Mouse (Mus musculus): ENCODE measurements around the gene Mbnl2. TPM values are rescaled to one million over a fixed set of nuclear protein-coding genes. Genes with fewer than 3 reads are reported as not detected.

Gene Mbnl2
- polyA plus RNA-seq, 1 experiment from 2014 or later = 14.6 TPM

DNA sequence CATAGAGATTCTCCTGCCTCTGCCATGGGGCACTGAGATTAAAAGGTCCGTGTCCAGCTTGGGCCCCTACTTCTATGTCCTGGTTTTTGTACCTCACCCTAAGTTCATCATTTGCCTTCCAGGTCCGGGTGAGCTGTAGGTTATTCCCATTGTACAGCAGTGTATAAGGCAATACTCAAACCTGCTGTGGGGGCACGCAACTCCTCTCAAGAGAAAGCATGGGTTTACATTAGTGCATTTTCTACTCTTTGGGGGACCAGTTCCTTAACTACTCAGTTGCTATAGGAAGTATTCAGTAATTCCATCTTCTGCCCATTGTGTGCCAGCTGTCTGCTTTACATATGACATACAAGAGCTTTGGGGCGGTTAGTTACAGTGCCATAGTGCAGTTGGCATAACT is 205.5 kb downstream of the Mbnl2 start:
- Histone ChIP-seq H3K27ac (no peak overlapping the region), H3K9me3 (replicated peaks) (no peaks in the 10 kb centered on the region), H3K4me3 (replicated peaks) (no peak overlapping the region), H3K4me1 (replicated peaks) (peaks cover 29% of the 10 kb centered on the region), H3K36me3 (peaks cover 7% of the 10 kb centered on the region; the same call in 1 of the 2 replicates), H3K4me2 (no peak overlapping the region), H3K27me3 (peaks cover 14% of the 10 kb centered on the region), H3K9ac (no peak overlapping the region)
- WGBS (ENCODE audit: insufficient replicate concordance) = 79% methylated on average over 4 of the region's 4 CpGs
- no peak for ATAC-seq (ENCODE audit: low read depth)
- DNase-seq = no peak

Other genes with a start within 250 kb of the Mbnl2 start
- gene Oxgr1, start 233.2 kb upstream of the Mbnl2 start, polyA plus RNA-seq (2015; fragmentation: Nextera tagmentation; extraction: Ambion mirVana) = not detected in 2 replicates
- 2.8 and 3.1 TPM in 2 replicates for gene Rap2a, start 202.8 kb downstream of the Mbnl2 start, polyA plus RNA-seq (2015; fragmentation: Nextera tagmentation; extraction: Ambion mirVana)

All from liver, embryonic 13.5 days (tissue).